Mouse (Mus musculus): ENCODE measurements at regions not wholly inside any gene's neighbourhood (a gene's known extent, or its start where the extent isn't known, plus 50 kb on each side); places are given as distances from the start of the nearest gene placed in this dataset.

GRCm38 (mm10) chr11:17501120-17502043, 244.0 kb downstream of the C1d start:
- H3K36me3 ChIP-seq (ENCODE audit: control insufficient read depth, insufficient read depth, low read length), result no peaks in the 10 kb centered on the region
- no peak overlapping the region for H3K27ac ChIP-seq (ENCODE audit: low read depth, low read length)
- H3K4me1 ChIP-seq (ENCODE audit: control insufficient read depth, insufficient read depth, low read length), result no peaks in the 10 kb centered on the region
- no peak for ATAC-seq (replicated peaks; ENCODE audit: insufficient number of reproducible peaks, low FRiP score, low TSS enrichment)
- no peak overlapping the region for H3K9ac ChIP-seq (ENCODE audit: low read depth, low read length)
- no peaks in the 10 kb centered on the region for H3K9me3 ChIP-seq (replicated peaks; ENCODE audit: control insufficient read depth, low read length)
- H3K27me3 ChIP-seq (ENCODE audit: control insufficient read depth, insufficient read depth, low read length), result no peaks in the 10 kb centered on the region
- WGBS (ENCODE audit: insufficient replicate concordance), result 79% methylated on average over 14 of the region's 14 CpGs
- H3K4me2 ChIP-seq, result no peak overlapping the region
- H3K4me3 ChIP-seq (ENCODE audit: low read depth, low read length), result no peak overlapping the region

- Histone ChIP-seq H3K36me3 (ENCODE audit: control insufficient read depth, insufficient read depth, low read length) (no peaks in the 10 kb centered on the region), H3K9me3 (replicated peaks; ENCODE audit: control insufficient read depth, low read length) (no peaks in the 10 kb centered on the region), H3K27me3 (ENCODE audit: control insufficient read depth, insufficient read depth, low read length) (no peaks in the 10 kb centered on the region), H3K4me1 (ENCODE audit: control insufficient read depth, insufficient read depth, low read length) (no peaks in the 10 kb centered on the region), H3K9ac (ENCODE audit: low read depth, low read length) (no peak overlapping the region), H3K4me2 (no peak overlapping the region), H3K4me3 (ENCODE audit: low read depth, low read length) (no peak overlapping the region), H3K27ac (ENCODE audit: low read depth, low read length) (no peak overlapping the region)
- WGBS (ENCODE audit: insufficient replicate concordance), result 77% methylated on average over 7 of the region's 7 CpGs
- no peak for ATAC-seq (replicated peaks; ENCODE audit: insufficient number of reproducible peaks, low FRiP score, low TSS enrichment)
Observed at GRCm38 (mm10) chr11:17502052-17502451, 244.7 kb downstream of the C1d start.

GRCm38 (mm10) chr11:17522220-17522919, 265.0 kb downstream of the C1d start:
- ATAC-seq (replicated peaks; ENCODE audit: insufficient number of reproducible peaks, low FRiP score, low TSS enrichment), result no peak
- Histone ChIP-seq H3K36me3 (ENCODE audit: control insufficient read depth, insufficient read depth, low read length) (no peaks in the 10 kb centered on the region), H3K4me1 (ENCODE audit: control insufficient read depth, insufficient read depth, low read length) (no peaks in the 10 kb centered on the region), H3K27ac (ENCODE audit: low read depth, low read length) (no peak overlapping the region), H3K9ac (ENCODE audit: low read depth, low read length) (no peak overlapping the region), H3K9me3 (replicated peaks; ENCODE audit: control insufficient read depth, low read length) (no peaks in the 10 kb centered on the region), H3K4me3 (ENCODE audit: low read depth, low read length) (no peak overlapping the region), H3K27me3 (ENCODE audit: control insufficient read depth, insufficient read depth, low read length) (no peaks in the 10 kb centered on the region), H3K4me2 (no peak overlapping the region)
- 75% methylated on average over 12 of the region's 12 CpGs for WGBS (ENCODE audit: insufficient replicate concordance)

GRCm38 (mm10) chr11:17523329-17523728, 265.9 kb downstream of the C1d start:
- 75% methylated on average over 4 of the region's 4 CpGs for WGBS (ENCODE audit: insufficient replicate concordance)
- ATAC-seq (replicated peaks; ENCODE audit: insufficient number of reproducible peaks, low FRiP score, low TSS enrichment), result no peak
- Histone ChIP-seq H3K4me1 (ENCODE audit: control insufficient read depth, insufficient read depth, low read length) (no peaks in the 10 kb centered on the region), H3K4me2 (no peak overlapping the region), H3K27me3 (ENCODE audit: control insufficient read depth, insufficient read depth, low read length) (no peaks in the 10 kb centered on the region), H3K27ac (ENCODE audit: low read depth, low read length) (no peak overlapping the region), H3K9me3 (replicated peaks; ENCODE audit: control insufficient read depth, low read length) (no peaks in the 10 kb centered on the region), H3K4me3 (ENCODE audit: low read depth, low read length) (no peak overlapping the region), H3K9ac (ENCODE audit: low read depth, low read length) (no peak overlapping the region), H3K36me3 (ENCODE audit: control insufficient read depth, insufficient read depth, low read length) (no peaks in the 10 kb centered on the region)

GRCm38 (mm10) chr11:17524985-17525775, 267.8 kb downstream of the C1d start:
- H3K4me1 ChIP-seq (ENCODE audit: control insufficient read depth, insufficient read depth, low read length), result no peaks in the 10 kb centered on the region
- H3K4me3 ChIP-seq (ENCODE audit: low read depth, low read length), result no peak overlapping the region
- H3K4me2 ChIP-seq, result no peak overlapping the region
- no peak for ATAC-seq (replicated peaks; ENCODE audit: insufficient number of reproducible peaks, low FRiP score, low TSS enrichment)
- no peaks in the 10 kb centered on the region for H3K27me3 ChIP-seq (ENCODE audit: control insufficient read depth, insufficient read depth, low read length)
- no peaks in the 10 kb centered on the region for H3K9me3 ChIP-seq (replicated peaks; ENCODE audit: control insufficient read depth, low read length)
- no peak overlapping the region for H3K9ac ChIP-seq (ENCODE audit: low read depth, low read length)
- H3K36me3 ChIP-seq (ENCODE audit: control insufficient read depth, insufficient read depth, low read length), result no peaks in the 10 kb centered on the region
- H3K27ac ChIP-seq (ENCODE audit: low read depth, low read length), result no peak overlapping the region
- WGBS (ENCODE audit: insufficient replicate concordance), result 42% methylated on average over 7 of the region's 7 CpGs

GRCm38 (mm10) chr11:17526476-17526875, 269.1 kb downstream of the C1d start:
- 76% methylated on average over 5 of the region's 5 CpGs for WGBS (ENCODE audit: insufficient replicate concordance)
- H3K36me3 ChIP-seq (ENCODE audit: control insufficient read depth, insufficient read depth, low read length), result no peaks in the 10 kb centered on the region
- no peaks in the 10 kb centered on the region for H3K9me3 ChIP-seq (replicated peaks; ENCODE audit: control insufficient read depth, low read length)
- H3K9ac ChIP-seq (ENCODE audit: low read depth, low read length), result no peak overlapping the region
- H3K27me3 ChIP-seq (ENCODE audit: control insufficient read depth, insufficient read depth, low read length), result no peaks in the 10 kb centered on the region
- no peak overlapping the region for H3K27ac ChIP-seq (ENCODE audit: low read depth, low read length)
- no peak overlapping the region for H3K4me3 ChIP-seq (ENCODE audit: low read depth, low read length)
- H3K4me2 ChIP-seq, result no peak overlapping the region
- no peak for ATAC-seq (replicated peaks; ENCODE audit: insufficient number of reproducible peaks, low FRiP score, low TSS enrichment)
- H3K4me1 ChIP-seq (ENCODE audit: control insufficient read depth, insufficient read depth, low read length), result no peaks in the 10 kb centered on the region

GRCm38 (mm10) chr11:17528609-17529008, 271.2 kb downstream of the C1d start:
- Histone ChIP-seq H3K27me3 (ENCODE audit: control insufficient read depth, insufficient read depth, low read length) (no peaks in the 10 kb centered on the region), H3K4me3 (ENCODE audit: low read depth, low read length) (no peak overlapping the region), H3K9ac (ENCODE audit: low read depth, low read length) (no peak overlapping the region), H3K27ac (ENCODE audit: low read depth, low read length) (no peak overlapping the region), H3K4me2 (no peak overlapping the region), H3K36me3 (ENCODE audit: control insufficient read depth, insufficient read depth, low read length) (no peaks in the 10 kb centered on the region), H3K4me1 (ENCODE audit: control insufficient read depth, insufficient read depth, low read length) (no peaks in the 10 kb centered on the region), H3K9me3 (replicated peaks; ENCODE audit: control insufficient read depth, low read length) (no peaks in the 10 kb centered on the region)
- ATAC-seq (replicated peaks; ENCODE audit: insufficient number of reproducible peaks, low FRiP score, low TSS enrichment), result no peak
- 81% methylated on average over 6 of the region's 6 CpGs for WGBS (ENCODE audit: insufficient replicate concordance)

GRCm38 (mm10) chr11:17533706-17534105, 276.3 kb downstream of the C1d start:
- Histone ChIP-seq H3K27ac (ENCODE audit: low read depth, low read length) (no peak overlapping the region), H3K4me1 (ENCODE audit: control insufficient read depth, insufficient read depth, low read length) (no peaks in the 10 kb centered on the region), H3K4me2 (no peak overlapping the region), H3K9ac (ENCODE audit: low read depth, low read length) (no peak overlapping the region), H3K36me3 (ENCODE audit: control insufficient read depth, insufficient read depth, low read length) (no peaks in the 10 kb centered on the region), H3K27me3 (ENCODE audit: control insufficient read depth, insufficient read depth, low read length) (no peaks in the 10 kb centered on the region), H3K4me3 (ENCODE audit: low read depth, low read length) (no peak overlapping the region), H3K9me3 (replicated peaks; ENCODE audit: control insufficient read depth, low read length) (no peaks in the 10 kb centered on the region)
- WGBS (ENCODE audit: insufficient replicate concordance), result 76% methylated on average over 3 of the region's 3 CpGs
- no peak for ATAC-seq (replicated peaks; ENCODE audit: insufficient number of reproducible peaks, low FRiP score, low TSS enrichment)

Measured in heart, embryonic 11.5 days (tissue).